Mouse (Mus musculus) testis, adult 2 months (tissue): Measurements from ENCODE around the gene Trim67.

ENCODE experiments used
- CTCF ChIP-seq: fragments of 200-500 bp; IDR thresholded peaks from 2 replicates; pipeline ENCODE4 v1.5.1; 2012; ENCODE audit warnings: low read depth, mild to moderate bottlenecking, inconsistent platforms, low read length, moderate library complexity; ENCODE audit not compliant: control insufficient read depth, insufficient read depth, insufficient replicate concordance
- POLR2A ChIP-seq: fragments of 200-500 bp; IDR thresholded peaks from 2 replicates; pipeline ENCODE4 v1.6.1; 2012; ENCODE audit warnings: low read depth, mild to moderate bottlenecking, inconsistent platforms, low read length, moderate library complexity; ENCODE audit not compliant: control insufficient read depth

DNA sequence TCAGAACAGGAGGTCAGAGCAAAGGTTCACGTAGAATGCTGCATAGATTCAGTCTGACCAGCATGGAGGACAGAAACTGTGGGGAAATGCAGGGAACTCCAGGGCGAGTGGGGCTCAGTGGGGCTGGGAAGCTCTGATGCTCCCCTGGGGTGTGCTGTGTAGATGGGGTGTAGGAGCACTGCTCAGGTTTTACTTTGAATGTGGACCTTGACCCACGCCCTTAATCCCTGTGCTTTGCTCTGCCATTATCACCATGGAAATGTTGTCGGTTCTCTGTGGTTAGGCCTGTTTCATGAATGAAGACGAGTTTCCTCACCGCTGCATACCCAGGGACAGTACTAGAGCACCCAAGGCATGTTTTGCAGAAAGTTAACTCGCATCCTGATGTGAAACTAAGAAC lies 78.6 kb downstream of the Trim67 start:
- TF ChIP-seq CTCF (no peak), POLR2A (no peak)
